Mouse (Mus musculus) neural tube, embryonic 13.5 days (tissue): ENCODE measurements at regions not wholly inside any gene's neighbourhood (a gene's known extent, or its start where the extent isn't known, plus 50 kb on each side); places are given as distances from the start of the nearest gene placed in this dataset.

ENCODE experiments used
- ATAC-seq: fragments of 200-750 bp; cut with Nextera tagmentation; 2 replicates; pipeline ENCODE4 v1.8.0; 2017; ENCODE audit warnings: low read depth, mild to moderate bottlenecking, moderate TSS enrichment, moderate library complexity
- H3K27ac ChIP-seq: fragments of 300-500 bp; sonication (generic); replicated peaks from 2 replicates; pipeline ENCODE4 v1.5.1; 2015; ENCODE audit warnings: moderate library complexity, mild to moderate bottlenecking, inconsistent platforms
- H3K27me3 ChIP-seq: fragments of 300-500 bp; sonication (generic); 2 replicates; pipeline ENCODE4 v1.6.1; 2015; ENCODE audit warnings: mild to moderate bottlenecking, inconsistent platforms
- H3K36me3 ChIP-seq: fragments of 300-500 bp; sonication (generic); 2 replicates; pipeline ENCODE4 v1.6.1; 2015; ENCODE audit warnings: mild to moderate bottlenecking, inconsistent platforms
- H3K4me1 ChIP-seq: fragments of 300-500 bp; sonication (generic); replicated peaks from 2 replicates; pipeline ENCODE4 v1.6.1; 2015; ENCODE audit warnings: inconsistent platforms
- H3K4me2 ChIP-seq: fragments of 300-500 bp; sonication (generic); 2 replicates; pipeline ENCODE4 v1.6.1; 2015; ENCODE audit warnings: inconsistent platforms, mild to moderate bottlenecking, moderate library complexity
- H3K4me3 ChIP-seq: fragments of 300-500 bp; sonication (generic); 2 replicates; pipeline ENCODE4 v1.5.1; 2015; ENCODE audit warnings: mild to moderate bottlenecking, inconsistent platforms
- H3K9ac ChIP-seq: fragments of 300-500 bp; sonication (generic); 2 replicates; pipeline ENCODE4 v1.6.1; 2015; ENCODE audit warnings: moderate library complexity, mild to moderate bottlenecking, inconsistent platforms
- H3K9me3 ChIP-seq: fragments of 300-500 bp; sonication (generic); 2 replicates; pipeline ENCODE4 v1.6.1; 2016; ENCODE audit warnings: inconsistent platforms
- WGBS: fragments of 180-500 bp; shearing (Covaris S2); methylation state at CpG from one replicate; pipeline ENCODE4 v1.1.7; 2015; 5-methylcytosine and 5-hydroxymethylcytosine counted together

DNA sequence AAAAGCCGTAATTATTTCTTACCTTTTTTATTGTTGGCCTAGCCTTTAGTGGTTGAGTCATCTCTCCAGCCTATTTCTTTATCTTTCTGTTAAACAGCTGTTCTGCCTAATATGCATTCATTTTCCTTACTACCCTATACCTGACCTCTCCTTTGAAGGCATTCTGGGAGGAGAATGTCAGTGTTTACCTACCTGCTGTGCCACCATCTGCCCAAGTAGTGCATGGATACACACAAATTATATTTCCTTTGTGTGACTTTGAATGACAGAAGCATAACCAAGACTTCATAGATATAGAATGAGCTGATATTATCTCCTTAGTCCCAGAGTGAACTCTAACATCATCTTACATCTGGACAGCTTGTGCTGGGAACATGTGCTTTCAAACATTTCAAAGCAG lies 293.5 kb upstream of the Tom1l1 start:
- Histone ChIP-seq H3K27ac (no peak overlapping the region), H3K9ac (no peak overlapping the region), H3K27me3 (no peaks in the 10 kb centered on the region), H3K9me3 (no peaks in the 10 kb centered on the region), H3K4me1 (no peaks in the 10 kb centered on the region), H3K4me3 (no peak overlapping the region), H3K36me3 (no peaks in the 10 kb centered on the region), H3K4me2 (no peak overlapping the region)
- 89% methylated on average over 1 of the region's 1 CpGs for WGBS
- no peak for ATAC-seq

DNA sequence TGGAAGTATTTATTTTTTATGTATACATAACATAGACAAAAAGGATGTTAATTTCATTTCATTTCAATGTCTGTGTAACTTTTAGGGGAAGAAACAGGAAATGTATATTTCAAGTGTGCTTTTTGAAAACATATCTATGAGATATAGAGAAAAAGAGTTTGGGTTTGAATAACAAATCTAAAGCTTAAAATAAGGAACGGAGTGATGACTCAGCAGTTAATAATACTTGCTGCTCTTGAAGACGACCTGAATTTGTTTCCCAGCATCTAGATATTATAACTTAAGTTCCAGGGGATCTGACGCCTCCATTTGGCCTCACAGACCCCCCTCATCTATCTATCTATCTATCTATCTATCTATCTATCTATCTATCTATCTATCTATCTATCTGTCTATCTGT lies 290.1 kb upstream of the Tom1l1 start:
- no peaks in the 10 kb centered on the region for H3K27me3 ChIP-seq
- no peak for ATAC-seq
- no peak overlapping the region for H3K27ac ChIP-seq
- 76% methylated on average over 3 of the region's 3 CpGs for WGBS
- H3K4me3 ChIP-seq, result no peak overlapping the region
- no peak overlapping the region for H3K9ac ChIP-seq
- H3K4me1 ChIP-seq, result no peaks in the 10 kb centered on the region
- H3K4me2 ChIP-seq, result no peak overlapping the region
- H3K36me3 ChIP-seq, result no peaks in the 10 kb centered on the region
- no peaks in the 10 kb centered on the region for H3K9me3 ChIP-seq

DNA sequence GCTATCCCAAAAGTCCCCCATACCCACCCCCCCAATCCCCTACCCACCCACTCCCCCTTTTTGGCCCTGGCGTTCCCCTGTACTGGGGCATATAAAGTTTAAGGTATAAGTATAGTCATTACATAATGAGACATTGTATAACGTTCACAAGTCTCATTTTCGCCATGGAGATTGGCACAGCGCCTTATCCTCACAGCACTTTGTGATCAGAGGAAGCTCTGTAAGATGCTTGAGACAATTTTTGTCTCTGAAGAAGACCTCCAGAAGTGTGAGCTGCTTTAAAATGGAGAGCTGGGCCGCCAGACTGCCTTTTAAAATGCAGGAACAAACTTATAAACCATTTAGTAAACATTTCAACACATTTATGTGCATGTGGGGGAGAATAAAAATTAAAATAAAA lies 252.9 kb upstream of the Tom1l1 start:
- Histone ChIP-seq H3K4me1 (no peaks in the 10 kb centered on the region), H3K4me3 (no peak overlapping the region), H3K4me2 (no peak overlapping the region), H3K9ac (no peak overlapping the region), H3K27me3 (no peaks in the 10 kb centered on the region), H3K9me3 (no peaks in the 10 kb centered on the region), H3K36me3 (no peaks in the 10 kb centered on the region), H3K27ac (no peak overlapping the region)
- ATAC-seq, result no peak
- 86% methylated on average over 5 of the region's 5 CpGs for WGBS

DNA sequence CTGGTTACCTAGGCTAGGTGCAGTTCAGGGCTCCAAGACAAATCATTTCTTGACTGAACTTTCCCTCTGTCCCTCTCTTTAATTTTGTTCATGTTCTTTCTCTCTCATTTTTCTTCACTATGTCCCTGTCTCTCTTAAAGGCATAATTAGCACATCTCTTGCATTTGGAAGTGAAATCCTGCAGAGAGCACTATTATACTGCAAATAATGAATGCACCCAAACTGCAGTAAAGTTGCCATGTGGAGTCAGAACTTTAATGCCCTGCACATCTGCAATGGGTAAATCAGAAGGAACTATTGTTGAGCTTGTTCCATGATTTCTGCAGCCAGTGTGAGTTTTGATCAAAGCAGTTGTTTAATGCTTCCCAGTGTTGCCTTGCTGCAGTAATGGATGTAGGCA lies 237.6 kb upstream of the Tom1l1 start:
- Histone ChIP-seq H3K27me3 (no peaks in the 10 kb centered on the region), H3K9ac (no peak overlapping the region), H3K9me3 (no peaks in the 10 kb centered on the region), H3K27ac (no peak overlapping the region), H3K4me3 (no peak overlapping the region), H3K4me2 (no peak overlapping the region), H3K4me1 (no peaks in the 10 kb centered on the region), H3K36me3 (no peaks in the 10 kb centered on the region)
- ATAC-seq, result no peak

DNA sequence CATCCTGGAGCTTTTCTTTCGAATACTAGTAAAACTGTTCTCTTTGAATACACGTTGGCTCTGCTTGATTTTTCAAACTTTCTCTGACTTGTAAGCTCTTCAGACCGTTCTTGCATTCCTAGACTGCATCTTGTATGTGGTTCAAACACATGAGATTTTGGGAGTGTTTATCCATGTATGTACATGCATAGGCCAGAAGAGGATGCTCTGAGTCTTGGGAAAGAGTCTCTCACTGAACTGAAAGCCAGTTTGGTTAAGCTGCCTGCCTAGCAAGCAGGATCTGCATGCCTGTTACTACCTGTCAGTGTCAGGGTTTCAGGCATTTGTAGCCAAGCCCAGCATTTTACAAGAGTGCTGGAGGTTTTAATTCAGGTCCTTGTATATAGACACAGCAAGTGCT lies 229.6 kb upstream of the Tom1l1 start:
- H3K9me3 ChIP-seq, result no peaks in the 10 kb centered on the region
- no peak overlapping the region for H3K9ac ChIP-seq
- H3K4me1 ChIP-seq, result no peaks in the 10 kb centered on the region
- no peaks in the 10 kb centered on the region for H3K27me3 ChIP-seq
- H3K4me2 ChIP-seq, result no peak overlapping the region
- no peak overlapping the region for H3K27ac ChIP-seq
- no peak for ATAC-seq
- WGBS, result 55% methylated on average over 3 of the region's 3 CpGs
- no peak overlapping the region for H3K4me3 ChIP-seq
- H3K36me3 ChIP-seq, result no peaks in the 10 kb centered on the region

DNA sequence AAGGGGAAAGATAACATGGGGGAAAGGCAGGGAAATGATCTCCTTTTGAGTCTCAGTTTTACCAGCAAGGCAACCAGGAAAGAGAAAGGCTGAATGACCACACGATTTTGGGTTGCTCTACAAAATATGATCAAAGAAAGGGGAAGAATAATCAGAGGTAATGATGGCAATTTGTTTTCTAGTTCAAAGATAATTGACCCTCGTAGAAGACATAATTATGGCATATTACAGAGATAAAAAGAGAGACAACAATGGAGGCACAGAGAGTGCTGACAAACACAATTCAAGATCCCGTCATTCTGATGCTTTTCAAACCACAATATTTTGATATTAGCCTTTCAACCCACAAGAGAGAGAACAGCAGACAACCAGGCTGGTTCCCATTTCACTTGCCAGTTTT lies 206.1 kb upstream of the Tom1l1 start:
- Histone ChIP-seq H3K27ac (no peak overlapping the region), H3K36me3 (no peaks in the 10 kb centered on the region), H3K27me3 (no peaks in the 10 kb centered on the region), H3K4me2 (no peak overlapping the region), H3K9ac (no peak overlapping the region), H3K9me3 (no peaks in the 10 kb centered on the region), H3K4me3 (no peak overlapping the region), H3K4me1 (no peaks in the 10 kb centered on the region)
- 60% methylated on average over 3 of the region's 3 CpGs for WGBS
- no peak for ATAC-seq

DNA sequence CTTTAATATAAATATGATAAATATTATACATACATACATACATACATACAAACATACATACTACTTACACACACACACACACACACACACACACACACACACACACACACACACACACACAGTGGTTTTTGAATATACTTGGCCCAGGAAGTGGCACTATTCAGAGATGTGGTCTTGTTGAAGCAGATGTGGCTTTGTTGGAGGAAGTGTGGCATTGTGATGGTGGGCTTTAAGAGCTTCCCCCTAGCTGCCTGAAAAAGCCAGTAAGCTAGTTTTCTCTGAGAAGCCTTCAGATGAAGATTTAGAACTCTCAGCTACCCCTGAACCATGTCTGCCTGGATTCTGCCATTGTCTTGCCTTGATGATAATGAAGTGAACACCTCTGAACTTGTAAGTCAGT lies 185.0 kb upstream of the Tom1l1 start:
- Histone ChIP-seq H3K9me3 (no peaks in the 10 kb centered on the region), H3K27me3 (no peaks in the 10 kb centered on the region), H3K4me1 (no peaks in the 10 kb centered on the region), H3K4me2 (no peak overlapping the region), H3K4me3 (no peak overlapping the region), H3K9ac (no peak overlapping the region), H3K27ac (no peak overlapping the region), H3K36me3 (no peaks in the 10 kb centered on the region)
- ATAC-seq, result no peak

DNA sequence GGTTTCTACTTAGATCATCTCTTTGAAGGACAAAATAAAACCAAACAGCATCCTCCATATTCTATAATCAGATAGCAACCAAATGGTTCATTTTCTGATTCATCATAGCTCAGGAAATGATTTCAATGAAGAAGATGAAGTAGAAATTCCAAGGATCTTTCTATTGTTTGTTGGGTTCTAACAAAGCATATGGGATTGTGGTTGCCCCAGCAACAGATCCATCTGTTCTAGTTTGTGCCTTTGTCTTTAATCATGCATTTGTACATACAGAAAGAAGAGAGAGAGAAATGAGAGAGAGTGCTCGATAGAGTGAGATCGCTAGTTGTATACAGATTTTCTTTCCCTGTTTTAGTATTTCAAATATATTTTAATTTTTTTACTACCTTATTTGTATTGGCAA lies 183.5 kb upstream of the Tom1l1 start:
- WGBS, result 72% methylated on average over 2 of the region's 2 CpGs
- no peak for ATAC-seq
- Histone ChIP-seq H3K27ac (no peak overlapping the region), H3K36me3 (no peaks in the 10 kb centered on the region), H3K9ac (no peak overlapping the region), H3K4me3 (no peak overlapping the region), H3K9me3 (no peaks in the 10 kb centered on the region), H3K4me2 (no peak overlapping the region), H3K27me3 (no peaks in the 10 kb centered on the region), H3K4me1 (no peaks in the 10 kb centered on the region)

DNA sequence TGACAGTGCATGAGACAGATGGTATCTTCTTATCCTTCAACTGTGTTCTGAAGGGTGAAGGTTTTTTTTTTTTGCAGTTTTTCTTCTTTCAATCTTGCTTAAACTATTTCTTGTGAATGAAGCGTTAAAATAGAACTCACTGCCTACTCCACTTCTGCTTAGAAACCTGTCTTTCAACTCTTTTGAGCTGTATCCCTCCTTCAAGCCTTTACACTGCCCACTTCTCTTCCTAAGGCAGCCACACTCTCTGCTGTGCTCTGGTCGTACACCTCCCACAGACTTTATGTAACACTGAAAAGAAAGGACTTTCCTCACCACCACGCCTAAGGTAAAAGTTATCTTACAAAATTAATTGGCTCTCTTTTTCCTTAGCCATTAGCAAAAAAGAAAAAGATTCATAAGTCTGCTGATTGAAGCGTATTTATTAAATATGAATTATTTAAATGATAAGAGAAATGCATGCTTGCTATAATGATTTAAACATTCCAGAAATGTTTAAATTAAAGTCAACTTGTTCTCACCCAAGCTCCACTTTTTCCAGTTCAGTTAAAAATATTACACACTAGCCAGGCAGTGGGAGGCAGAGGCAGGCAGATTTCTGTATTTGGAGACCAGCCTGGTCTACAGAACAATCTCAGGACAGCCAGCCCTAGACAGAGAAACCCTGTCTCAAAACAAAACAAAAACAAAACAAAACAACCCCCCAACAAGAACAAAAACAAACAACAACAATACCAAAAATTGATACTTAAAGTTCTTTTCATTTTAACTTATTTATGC lies 176.0 kb upstream of the Tom1l1 start:
- H3K9me3 ChIP-seq, result no peaks in the 10 kb centered on the region
- H3K4me1 ChIP-seq, result no peaks in the 10 kb centered on the region
- no peak overlapping the region for H3K4me2 ChIP-seq
- H3K27ac ChIP-seq, result no peak overlapping the region
- no peaks in the 10 kb centered on the region for H3K27me3 ChIP-seq
- 86% methylated on average over 4 of the region's 4 CpGs for WGBS
- ATAC-seq, result no peak
- no peak overlapping the region for H3K9ac ChIP-seq
- no peaks in the 10 kb centered on the region for H3K36me3 ChIP-seq
- H3K4me3 ChIP-seq, result no peak overlapping the region

DNA sequence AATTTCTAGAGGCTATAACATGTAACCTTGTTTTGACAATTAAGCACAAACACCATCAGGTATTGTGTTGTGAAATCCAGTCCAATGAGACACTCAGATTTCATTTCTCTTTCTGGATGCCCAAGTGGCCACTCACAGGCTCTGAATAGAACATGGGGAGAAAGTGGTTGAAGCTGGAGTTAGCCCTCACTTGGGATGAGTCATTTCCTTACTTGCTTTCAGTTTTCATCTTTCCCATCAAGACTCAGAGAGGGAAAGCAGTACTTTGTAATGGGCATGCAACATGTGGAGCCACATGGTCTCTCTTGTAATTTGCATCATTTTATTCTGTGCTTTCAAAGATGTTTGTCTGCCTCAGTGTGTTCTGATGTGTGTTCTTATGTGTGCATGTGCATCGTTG lies 167.6 kb upstream of the Tom1l1 start:
- no peak for ATAC-seq
- WGBS, result 94% methylated on average over 1 of the region's 1 CpGs

DNA sequence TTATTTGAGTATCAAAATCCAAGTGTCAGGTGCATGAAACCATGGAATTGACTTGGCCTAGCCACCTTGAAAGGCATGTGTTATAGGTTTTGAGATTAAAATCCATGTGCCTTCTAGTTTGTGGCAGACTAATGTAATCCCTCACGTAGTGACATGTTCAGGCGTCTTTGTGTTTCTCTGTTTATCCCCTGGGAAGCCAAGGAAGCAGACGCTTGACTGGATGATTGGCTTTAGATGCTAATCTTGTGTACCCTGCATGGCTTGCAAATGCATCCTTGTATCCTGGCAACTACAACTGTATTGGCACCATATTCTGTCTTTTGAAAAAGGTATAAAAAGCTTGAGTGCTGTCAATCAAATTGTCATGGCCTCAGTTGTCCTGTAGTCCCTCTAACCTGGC lies 167.2 kb upstream of the Tom1l1 start:
- Histone ChIP-seq H3K4me2 (no peak overlapping the region), H3K4me1 (no peaks in the 10 kb centered on the region), H3K36me3 (no peaks in the 10 kb centered on the region), H3K27ac (no peak overlapping the region), H3K9me3 (no peaks in the 10 kb centered on the region), H3K27me3 (no peaks in the 10 kb centered on the region), H3K4me3 (no peak overlapping the region), H3K9ac (no peak overlapping the region)
- ATAC-seq, result no peak
- 53% methylated on average over 3 of the region's 3 CpGs for WGBS

More for the DNA sequence above, 167.6 kb upstream of the Tom1l1 start:
- Histone ChIP-seq H3K4me3 (no peak overlapping the region), H3K36me3 (no peaks in the 10 kb centered on the region), H3K9me3 (no peaks in the 10 kb centered on the region), H3K4me1 (no peaks in the 10 kb centered on the region), H3K27me3 (no peaks in the 10 kb centered on the region), H3K27ac (no peak overlapping the region), H3K9ac (no peak overlapping the region), H3K4me2 (no peak overlapping the region)

DNA sequence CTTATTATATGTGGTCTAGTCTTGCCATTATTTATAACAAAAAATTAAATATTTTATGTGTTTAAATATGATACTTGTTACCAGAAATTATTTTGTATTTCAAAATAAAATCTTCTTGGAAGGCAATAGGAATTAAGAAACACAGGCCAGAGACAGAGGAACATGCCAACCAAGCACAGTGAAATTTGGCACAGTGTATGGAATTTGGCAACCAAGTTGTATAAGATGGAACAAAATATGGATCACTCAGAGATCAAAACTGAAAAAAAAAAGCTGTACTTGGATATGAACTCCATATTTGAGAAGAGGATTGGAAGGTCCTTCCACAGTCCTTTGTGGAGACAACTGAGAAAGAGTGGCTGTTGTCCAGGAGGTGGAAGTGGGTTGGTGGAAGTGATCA lies 163.1 kb upstream of the Tom1l1 start:
- Histone ChIP-seq H3K27ac (no peak overlapping the region), H3K9me3 (no peaks in the 10 kb centered on the region), H3K4me3 (no peak overlapping the region), H3K36me3 (no peaks in the 10 kb centered on the region), H3K27me3 (no peaks in the 10 kb centered on the region), H3K9ac (no peak overlapping the region), H3K4me1 (no peaks in the 10 kb centered on the region), H3K4me2 (no peak overlapping the region)
- no peak for ATAC-seq

DNA sequence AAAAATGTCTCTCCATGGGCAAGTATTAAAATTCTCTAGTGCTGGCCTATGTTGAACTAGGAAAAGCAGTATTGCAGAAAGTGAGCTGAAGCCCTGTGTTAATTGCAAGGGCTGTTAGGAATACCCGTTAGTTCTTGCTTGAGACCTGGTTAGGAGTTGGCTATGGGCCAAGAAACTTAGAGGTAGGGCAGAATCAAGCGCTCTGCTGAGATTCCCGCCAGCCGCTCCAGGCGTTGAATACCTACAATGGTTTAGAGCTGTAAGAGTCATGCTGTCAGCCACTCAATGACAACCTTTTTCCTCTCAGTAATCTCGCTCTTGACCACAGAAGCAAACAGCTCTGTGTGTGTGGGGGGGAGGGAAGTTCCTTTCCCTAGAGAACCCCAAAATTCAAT lies 156.8 kb upstream of the Tom1l1 start:
- no peak for ATAC-seq
- no peak overlapping the region for H3K9ac ChIP-seq
- no peaks in the 10 kb centered on the region for H3K36me3 ChIP-seq

More for the DNA sequence above, 156.8 kb upstream of the Tom1l1 start:
- H3K27ac ChIP-seq, result no peak overlapping the region
- no peak overlapping the region for H3K4me2 ChIP-seq
- peaks cover 13% of the 10 kb centered on the region for H3K9me3 ChIP-seq
- WGBS, result 74% methylated on average over 6 of the region's 6 CpGs
- H3K4me3 ChIP-seq, result no peak overlapping the region
- no peaks in the 10 kb centered on the region for H3K4me1 ChIP-seq
- H3K27me3 ChIP-seq, result no peaks in the 10 kb centered on the region
